Mouse (Mus musculus): ENCODE data around the gene Ccr7. TPM values are rescaled to one million over a fixed set of nuclear protein-coding genes. Genes with fewer than 3 reads are reported as not detected.

Ccr7 gene
- total RNA-seq (2021) = not detected
- long read RNA-seq, experiment 1 = 0 reads
- long read RNA-seq, experiment 2 = 0 reads

- no peak for DNase-seq (ENCODE audit: low spot score in 2 of 2)
These were observed at the start of gene Ccr7 for GRCm38 (mm10) chr11:99154987-99155641. TSS of gene Ccr7 (minus strand) at chr11:99155077.

GRCm38 (mm10) chr11:99189154-99189582, 34.3 kb upstream of the Ccr7 start:
- peak; percentile 37 to 38 for DNase-seq (ENCODE audit: low spot score in 2 of 2)

GRCm38 (mm10) chr11:99187348-99187747, 32.5 kb upstream of the Ccr7 start:
- no peak for DNase-seq (ENCODE audit: low spot score in 2 of 2)

DNA sequence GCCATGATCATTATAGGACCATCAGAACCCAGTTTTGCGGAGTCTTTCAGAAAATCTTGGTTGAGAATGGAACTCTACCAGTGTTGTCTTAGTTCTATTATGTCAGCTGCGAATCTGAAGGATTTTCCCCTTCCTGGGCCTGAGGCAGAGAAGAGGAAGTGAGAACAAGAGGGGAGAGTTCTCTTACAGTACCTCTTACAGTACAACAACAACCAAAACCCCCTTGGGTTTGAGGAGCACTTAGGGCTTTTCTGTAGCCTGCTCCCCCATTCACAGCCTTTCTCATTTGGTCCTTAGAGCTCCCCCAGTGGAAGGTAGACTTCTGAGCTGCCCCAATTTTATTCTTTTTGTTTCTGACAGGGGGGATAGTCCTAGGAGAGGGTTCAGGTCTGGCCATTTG, 32.0 kb upstream of the Ccr7 start:
- DNase-seq (ENCODE audit: low spot score in 2 of 2) = no peak

- no peak for DNase-seq (ENCODE audit: low spot score in 2 of 2)
These were observed 27.7 kb upstream of the Ccr7 start for GRCm38 (mm10) chr11:99182575-99182974.

DNA sequence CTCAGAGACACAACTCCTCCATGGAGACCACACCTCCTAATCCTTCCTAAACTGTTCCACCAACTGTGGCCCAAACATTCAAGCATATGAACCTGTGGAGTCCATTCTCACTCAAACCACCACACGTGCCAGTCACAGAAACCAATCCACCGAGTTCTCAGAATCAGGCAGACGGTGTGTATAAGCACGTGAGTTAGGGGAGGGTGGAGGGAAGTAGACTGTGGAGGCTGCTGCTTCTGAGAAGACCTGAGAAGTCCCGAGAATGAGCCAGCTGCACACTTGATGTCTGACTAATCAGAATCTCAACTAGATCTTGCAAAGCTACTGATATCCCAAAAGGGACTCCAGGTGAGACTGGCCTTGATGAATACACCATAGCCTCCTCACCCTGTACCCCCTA, 25.2 kb upstream of the Ccr7 start:
- DNase-seq (ENCODE audit: low spot score in 2 of 2) = no peak

DNA sequence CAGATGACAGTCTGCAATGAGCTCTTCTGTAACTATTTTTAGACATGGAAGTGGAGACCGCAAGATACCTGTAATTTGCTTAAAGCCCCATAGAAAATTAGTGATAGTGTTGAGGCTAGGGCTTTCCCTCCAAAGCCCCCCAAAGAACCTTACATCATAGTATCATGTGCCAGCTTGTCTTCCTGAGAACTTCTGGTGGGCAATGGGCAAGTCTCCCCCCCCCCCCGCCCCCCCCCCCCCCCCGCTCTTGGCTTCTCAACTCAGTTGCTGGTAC, 23.0 kb upstream of the Ccr7 start:
- DNase-seq (ENCODE audit: low spot score in 2 of 2) = no peak

DNA sequence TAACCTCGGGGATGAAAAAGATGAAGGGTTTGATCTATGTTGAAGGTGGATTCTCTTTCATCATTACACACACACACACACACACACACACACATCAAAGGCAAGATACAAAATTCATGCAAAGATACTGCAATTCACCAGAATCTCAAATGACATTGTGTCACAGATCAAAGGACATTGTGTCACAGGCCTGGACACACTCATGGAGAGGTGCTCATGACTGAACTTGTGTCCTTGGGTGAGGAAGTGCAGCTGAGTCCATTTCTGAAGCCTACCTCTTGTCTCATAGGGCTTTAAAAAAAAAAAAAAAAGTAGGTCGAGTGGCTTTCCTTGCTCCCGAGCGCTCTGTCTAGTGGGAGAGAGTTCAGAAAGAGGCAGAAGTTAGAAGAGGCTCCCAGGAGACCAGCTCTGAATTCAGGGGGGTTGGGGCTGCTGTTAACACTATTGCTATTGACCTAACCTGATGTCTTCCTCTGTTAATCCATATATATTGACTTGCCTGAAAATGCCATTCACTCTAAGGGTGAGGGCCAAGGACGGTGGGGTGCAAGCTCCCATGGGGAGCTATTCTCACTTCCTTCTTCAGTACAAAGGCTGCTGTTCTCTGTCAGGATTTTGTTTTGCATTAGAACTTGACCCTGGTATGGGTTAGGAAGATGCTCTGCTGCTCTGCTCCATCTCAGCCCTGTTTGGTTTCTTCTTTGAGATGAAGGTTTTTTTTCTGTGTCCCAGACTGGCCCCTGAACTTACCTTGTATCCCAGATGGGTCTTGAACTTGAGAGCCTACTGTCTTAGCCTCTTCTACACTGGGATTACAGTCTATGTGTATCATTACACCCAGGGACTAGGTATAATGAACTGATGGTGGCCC, 22.4 kb upstream of the Ccr7 start:
- no peak for DNase-seq (ENCODE audit: low spot score in 2 of 2)

DNA sequence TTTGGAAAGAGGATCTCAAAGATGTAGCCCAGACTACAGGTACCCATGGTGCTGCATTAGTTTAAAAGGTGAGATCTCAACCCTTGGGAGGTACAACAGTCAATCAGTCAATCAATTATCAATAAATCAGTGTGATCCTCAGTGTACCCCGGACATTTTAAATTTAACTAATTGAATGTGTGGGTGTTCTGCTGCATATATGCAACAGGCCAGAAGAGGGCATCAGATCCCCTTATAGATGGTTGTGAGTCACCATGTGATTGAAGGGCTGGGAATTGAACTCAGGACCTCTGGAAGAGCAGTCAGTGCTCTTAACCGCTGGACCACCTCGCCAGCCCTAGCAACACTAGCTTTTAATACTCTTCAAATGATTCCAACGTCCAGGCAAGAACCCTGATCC, 17.1 kb upstream of the Ccr7 start:
- no peak for DNase-seq (ENCODE audit: low spot score in 2 of 2)

GRCm38 (mm10) chr11:99171442-99171841, 16.6 kb upstream of the Ccr7 start:
- DNase-seq (ENCODE audit: low spot score in 2 of 2) = no peak

GRCm38 (mm10) chr11:99170547-99171267, 15.8 kb upstream of the Ccr7 start:
- DNase-seq (ENCODE audit: low spot score in 2 of 2) = no peak

GRCm38 (mm10) chr11:99170005-99170404, 15.1 kb upstream of the Ccr7 start:
- no peak for DNase-seq (ENCODE audit: low spot score in 2 of 2)

GRCm38 (mm10) chr11:99169438-99169837, 14.6 kb upstream of the Ccr7 start:
- no peak for DNase-seq (ENCODE audit: low spot score in 2 of 2)

DNA sequence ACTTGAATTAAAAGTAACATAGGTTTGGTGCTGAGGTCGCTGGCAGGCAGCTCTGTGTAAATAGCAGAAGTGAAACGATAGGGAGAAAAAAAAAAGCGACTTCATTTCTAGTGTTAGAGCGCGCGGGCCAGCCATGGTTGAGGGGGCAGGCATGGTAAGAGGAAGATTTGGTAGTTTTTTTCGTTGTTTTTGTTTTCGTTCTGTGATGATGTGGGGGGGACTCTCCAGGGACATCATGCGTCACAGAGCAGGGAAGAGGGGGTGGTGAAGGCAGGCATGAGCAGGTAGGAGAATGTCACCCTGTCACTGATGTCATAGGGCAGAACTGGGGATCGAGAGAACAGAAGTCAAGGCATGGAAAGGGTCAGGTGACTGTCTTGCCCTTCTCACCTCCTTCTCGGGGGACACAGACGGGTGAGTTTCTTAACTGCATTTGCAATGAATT, 13.2 kb upstream of the Ccr7 start:
- DNase-seq (ENCODE audit: low spot score in 2 of 2) = no peak

DNA sequence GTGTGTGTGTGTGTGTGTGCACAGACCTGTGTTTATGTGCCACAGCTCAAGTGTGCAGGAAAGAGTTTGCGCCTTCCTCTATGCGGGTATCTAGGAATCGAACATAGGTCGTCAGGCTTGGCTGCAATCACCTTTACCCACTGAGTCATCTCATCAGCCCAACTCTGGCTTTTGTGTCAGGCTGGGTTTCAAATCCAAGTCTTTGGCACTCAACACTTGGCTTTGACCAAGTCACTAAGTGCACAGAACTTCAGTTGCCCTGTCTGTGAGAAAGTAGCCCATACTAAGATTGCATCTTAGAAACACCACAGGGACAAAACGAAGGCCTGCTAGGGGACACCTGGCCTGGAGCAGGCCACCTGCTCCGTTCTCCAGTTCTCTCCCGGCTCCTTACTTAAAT, 12.7 kb upstream of the Ccr7 start:
- no peak for DNase-seq (ENCODE audit: low spot score in 2 of 2)

DNA sequence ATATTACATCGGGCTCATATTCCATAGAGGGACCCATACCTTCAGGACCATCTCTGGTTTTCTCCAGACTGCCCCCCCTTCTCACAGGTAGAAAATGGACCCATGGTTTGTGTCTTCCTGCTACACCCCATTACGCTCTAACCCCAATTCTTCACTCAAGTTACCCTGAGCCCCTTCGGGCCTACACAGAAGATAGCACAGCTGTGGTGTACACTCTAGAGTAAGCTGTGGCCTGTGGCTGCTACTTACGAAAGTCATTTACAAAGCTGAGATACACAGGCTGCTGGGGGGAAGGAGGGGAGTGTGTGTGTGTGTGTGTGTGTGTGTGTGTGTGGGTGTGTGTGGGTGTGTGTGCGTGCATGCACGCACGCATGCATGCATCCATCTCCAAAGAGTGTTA, 11.4 kb upstream of the Ccr7 start:
- DNase-seq (ENCODE audit: low spot score in 2 of 2) = no peak

DNA sequence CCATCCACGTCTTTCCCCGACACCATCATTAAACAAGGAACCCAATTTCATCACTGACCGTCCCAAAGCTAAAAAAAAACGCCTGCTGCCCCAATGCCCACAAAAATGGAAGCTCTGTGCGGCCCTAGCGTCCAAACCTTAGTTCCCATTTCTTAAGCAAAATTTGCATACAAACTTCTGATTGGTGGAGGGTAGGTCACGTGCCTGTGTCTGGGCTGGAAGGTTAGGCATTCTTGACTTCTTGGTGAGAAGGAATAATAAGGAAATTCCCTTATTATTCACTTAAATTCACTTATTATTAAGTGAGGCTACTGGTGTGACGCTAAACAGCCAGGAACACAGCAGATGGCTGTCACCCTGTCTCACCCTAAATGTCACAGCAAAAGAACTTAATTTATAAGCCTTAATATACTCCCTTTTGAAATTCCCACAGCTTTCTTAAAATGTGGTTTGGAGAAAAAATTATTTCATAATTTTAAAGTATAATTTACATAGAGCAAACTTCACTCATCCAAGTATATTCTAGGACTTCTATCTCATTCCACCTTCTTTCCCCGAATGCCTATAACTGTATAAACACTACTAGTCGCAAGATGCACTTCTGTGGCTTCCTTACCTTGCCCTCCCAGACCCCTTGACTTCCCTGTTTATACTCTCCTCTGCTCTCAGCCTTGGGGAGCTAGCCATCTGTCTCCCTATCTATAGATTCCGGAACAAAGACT, 10.3 kb upstream of the Ccr7 start:
- DNase-seq (ENCODE audit: low spot score in 2 of 2) = no peak

GRCm38 (mm10) chr11:99162972-99163686, 8.3 kb upstream of the Ccr7 start:
- DNase-seq (ENCODE audit: low spot score in 2 of 2) = no peak

- no peak for DNase-seq (ENCODE audit: low spot score in 2 of 2)
These were observed 6.8 kb upstream of the Ccr7 start for GRCm38 (mm10) chr11:99161648-99162047.

DNA sequence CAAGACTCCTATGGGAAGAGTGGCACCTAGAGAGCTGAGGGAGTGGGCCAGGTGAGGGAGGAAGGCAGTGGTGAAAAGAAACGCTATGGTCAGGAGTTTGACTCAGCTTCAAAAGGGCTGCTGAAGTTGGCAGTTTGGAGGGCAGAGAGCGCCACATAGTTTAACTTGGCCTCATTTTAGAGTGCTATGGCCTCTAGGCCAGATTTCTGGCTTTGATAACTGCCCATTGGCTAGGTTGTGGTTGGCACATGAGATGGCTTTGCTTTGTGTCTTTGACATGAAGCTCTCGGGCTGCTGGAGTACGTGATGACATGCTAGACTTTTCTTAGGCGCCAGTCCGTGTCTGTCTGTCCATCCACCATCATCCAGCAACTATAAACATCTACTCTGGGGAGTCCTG, 5.4 kb upstream of the Ccr7 start:
- DNase-seq (ENCODE audit: low spot score in 2 of 2) = no peak

GRCm38 (mm10) chr11:99155817-99156216, 940 bp upstream of the Ccr7 start:
- no peak for DNase-seq (ENCODE audit: low spot score in 2 of 2)
